Mouse (Mus musculus) frontal cortex, postnatal 36 days (tissue): ENCODE measurements around the gene Krtap5-2.
"Not testable (repeated sequence)": the region's sequence is repeated elsewhere in the genome, so short reads cannot be mapped to it uniquely, and the experiment has no call there.

Source experiments
- DNase-seq, 2 experiments: peaks; one replicate each; pipeline ENCODE4 v3.0.0; 2022; ENCODE audit warnings: low spot score in 2 of 2

The Krtap5-2 gene

DNA sequence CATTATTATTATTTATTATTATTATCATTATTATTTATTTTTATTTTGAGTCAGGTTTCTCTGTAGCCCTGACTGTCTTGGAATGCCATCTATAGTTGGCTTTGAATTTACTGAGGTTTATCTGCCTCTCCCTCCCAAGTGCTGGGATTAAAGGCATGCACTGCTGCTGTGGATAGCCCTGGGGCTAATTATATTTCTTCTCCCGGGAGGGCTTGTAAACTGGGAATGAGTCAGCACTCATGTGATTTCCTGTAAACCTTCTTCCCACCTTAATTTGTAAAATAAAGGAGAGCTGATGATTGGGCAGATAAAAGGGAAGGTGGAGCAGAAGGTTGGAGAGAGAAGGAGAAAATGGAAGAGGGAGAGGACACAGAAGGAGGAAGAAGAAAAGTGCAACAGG, 35.1 kb downstream of the Krtap5-2 start:
- DNase-seq, result no peak

GRCm38 (mm10) chr7:142135934-142136333, 39.9 kb downstream of the Krtap5-2 start, which contains the start of gene Gm39115:
TSS of gene Gm39115 (minus strand) at chr7:142136034.
- not testable (repeated sequence) for DNase-seq

- DNase-seq, result peak in 1 of 2 experiments; percentile 25
Measured at GRCm38 (mm10) chr7:142134206-142134995, 41.4 kb downstream of the Krtap5-2 start.

DNA sequence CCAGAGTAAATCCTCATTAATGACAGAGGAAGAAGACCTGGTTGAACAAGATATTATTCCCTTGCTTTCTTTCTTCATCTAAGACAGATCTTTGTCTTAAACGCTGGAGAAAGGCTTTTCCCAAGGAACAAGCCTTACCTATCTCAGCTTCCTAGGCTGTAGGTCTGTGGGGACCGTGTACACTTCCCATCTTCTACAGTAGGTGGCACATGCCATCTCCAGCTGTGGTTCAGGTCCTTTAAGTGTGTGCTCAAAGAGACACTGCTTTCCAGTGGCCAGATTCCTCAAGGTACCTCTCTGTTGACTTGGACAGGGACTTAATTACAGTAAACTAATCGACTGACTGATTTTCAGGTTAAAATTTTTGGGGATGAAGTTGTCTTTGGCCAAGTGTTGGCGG, 47.0 kb downstream of the Krtap5-2 start:
- DNase-seq, result no peak
